Mouse (Mus musculus): ENCODE data around the gene Rab6b.

DNA sequence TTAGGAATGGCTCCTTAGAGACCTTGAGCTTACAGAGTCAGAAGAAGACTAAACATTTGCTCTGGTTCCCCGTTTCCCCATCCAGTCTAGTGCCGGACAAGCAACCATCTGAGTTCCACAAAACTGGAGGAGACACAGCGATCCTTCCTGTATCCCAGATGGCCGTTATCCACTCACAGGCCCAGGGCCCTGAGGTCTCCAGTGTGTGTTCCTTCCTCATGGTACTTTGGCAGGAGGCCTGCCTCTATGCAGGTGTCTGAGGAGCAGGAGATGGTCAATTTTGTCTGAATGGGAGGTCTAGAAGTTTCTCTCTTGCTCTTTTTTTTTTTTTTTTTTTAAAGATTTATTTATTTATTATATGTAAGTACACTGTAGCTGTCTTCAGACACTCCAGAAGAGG is 13.2 kb downstream of the Rab6b start:
- TF ChIP-seq CTCF (IDR thresholded peaks at IDR 0.05; ENCODE audit: low read depth, low read length): no peak
- no peak for TF ChIP-seq POLR2A (IDR thresholded peaks at IDR 0.05; ENCODE audit: extremely low read depth, insufficient read depth, low read length)
